Mouse (Mus musculus) liver, embryonic 14.5 days (tissue): ENCODE measurements around the gene Bub3.

Source experiments
- CTCF ChIP-seq: IDR thresholded peaks from 2 replicates; pipeline ENCODE4 v1.5.1; 2016; ENCODE audit warnings: antibody characterized with exemption, low read depth, control low read depth
- EP300 ChIP-seq: IDR thresholded peaks from 2 replicates; pipeline ENCODE4 v1.6.1; 2016; ENCODE audit warnings: antibody characterized with exemption, low read depth

- TF ChIP-seq CTCF (no peak), EP300 (no peak)
These were observed 648 bp downstream of the Bub3 start for GRCm38 (mm10) chr7:131560697-131561042.
